Mouse (Mus musculus): ENCODE results near the gene Frmd8.

Frmd8 gene

DNA sequence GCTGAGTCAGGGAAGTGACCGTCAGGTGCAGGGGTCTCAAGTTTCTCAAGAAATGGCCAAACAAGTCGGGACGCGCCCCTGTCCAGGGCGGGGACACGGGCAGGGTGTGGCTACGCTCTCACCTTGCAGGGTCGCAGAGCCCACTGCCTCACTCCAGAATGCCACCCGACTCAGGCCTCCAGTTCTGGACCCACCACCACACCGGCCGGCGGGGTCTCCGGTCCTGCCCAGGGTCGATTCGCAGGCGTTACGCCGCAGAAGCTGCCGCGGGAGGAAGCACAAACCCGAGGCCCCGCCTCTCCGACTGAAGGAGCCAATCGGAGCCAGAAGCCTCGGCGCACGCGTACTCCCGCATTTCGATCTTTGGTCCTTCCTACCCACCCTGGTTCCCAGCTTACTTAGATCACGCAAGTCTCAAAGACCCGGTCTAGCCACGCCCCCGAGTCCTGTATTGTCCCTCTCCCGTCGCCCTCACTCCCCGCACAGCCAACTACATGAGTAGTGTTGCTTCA lies at the start of gene Frmd8:
Gene Frmd8, minus strand, starts transcription at position 306 of the 512 bp plus-strand sequence.
- DNase-seq (ENCODE audit: low spot score): peak; percentile 82

DNA sequence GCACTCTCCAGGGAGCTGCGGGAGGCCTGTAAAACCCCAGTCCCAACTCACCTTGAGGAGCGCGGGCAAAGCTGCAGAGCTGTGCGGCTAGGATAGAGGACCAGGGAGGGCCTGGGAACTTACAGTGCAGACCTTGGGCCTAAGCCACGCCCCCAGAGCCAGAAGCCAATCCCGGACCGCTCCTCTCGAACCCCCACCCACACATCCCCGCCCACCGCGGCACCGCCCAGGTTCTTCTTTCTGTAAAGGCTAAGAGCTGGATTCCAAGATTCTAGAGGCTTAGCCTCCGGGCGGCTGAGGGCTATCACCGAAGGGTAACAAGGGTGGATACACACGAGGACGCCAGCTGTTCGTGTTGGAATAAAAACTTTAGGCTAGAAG lies 49.6 kb upstream of the Frmd8 start, which contains the start of gene Cdc42ep2:
Gene Cdc42ep2, minus strand, starts transcription at position 104 of the 381 bp plus-strand sequence.
- peak; percentile 92 for DNase-seq (ENCODE audit: low spot score)

DNA sequence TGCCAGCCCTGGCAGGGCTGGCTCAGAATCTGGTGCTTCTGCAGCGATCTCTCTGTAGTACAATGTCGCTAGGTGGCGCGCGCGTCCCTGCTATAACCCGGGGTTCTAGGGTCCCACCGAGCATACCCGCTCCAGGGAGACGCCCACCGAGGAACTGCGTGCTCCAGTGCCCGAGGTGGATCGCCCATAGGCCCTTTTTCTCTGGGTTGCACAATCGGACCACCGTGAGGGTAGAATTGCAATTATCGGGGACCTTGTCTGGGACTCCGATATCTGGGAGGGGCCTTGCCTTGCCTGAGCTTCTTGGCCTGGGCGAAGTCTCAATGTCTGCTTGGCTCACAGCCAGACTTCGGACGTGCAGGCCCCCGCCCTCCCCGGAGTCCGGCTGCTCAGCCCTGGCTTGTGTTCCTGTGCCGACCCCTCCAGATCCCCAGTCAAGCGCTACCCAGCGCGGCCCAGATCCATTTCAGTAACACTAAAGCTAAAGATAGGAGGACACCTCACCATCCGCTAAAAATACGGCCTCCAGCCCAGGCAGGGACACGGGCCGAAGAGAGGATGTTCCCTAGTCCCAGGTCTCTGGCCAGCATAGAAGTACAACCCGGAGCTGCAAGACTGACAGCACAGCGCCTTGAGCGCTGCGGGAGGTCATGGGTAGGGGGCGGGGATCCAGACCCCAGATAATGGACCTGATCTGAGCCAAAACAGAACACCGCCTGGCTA lies 49.1 kb upstream of the Frmd8 start:
- DNase-seq (ENCODE audit: low spot score): peak; percentile 88

DNA sequence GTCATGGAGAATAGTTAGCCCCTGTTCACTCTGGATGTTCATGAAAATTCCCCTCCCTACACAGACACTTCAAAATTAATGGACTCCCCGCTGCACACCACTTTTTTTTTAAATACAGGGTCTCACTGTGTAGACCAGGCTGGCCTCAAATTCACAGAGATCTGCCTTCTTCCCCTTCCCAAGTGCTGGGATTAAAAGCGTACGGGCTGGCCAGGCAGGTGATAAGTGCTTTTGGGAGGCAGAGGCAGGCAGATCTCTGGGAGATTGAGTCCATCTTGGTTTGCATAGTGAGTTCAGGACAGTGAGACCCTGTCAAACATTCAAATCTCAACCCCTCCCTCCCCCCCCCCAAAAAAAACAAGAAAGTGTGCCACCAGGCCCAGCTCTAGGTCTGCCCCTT lies 47.9 kb upstream of the Frmd8 start:
- DNase-seq (ENCODE audit: low spot score): no peak

DNA sequence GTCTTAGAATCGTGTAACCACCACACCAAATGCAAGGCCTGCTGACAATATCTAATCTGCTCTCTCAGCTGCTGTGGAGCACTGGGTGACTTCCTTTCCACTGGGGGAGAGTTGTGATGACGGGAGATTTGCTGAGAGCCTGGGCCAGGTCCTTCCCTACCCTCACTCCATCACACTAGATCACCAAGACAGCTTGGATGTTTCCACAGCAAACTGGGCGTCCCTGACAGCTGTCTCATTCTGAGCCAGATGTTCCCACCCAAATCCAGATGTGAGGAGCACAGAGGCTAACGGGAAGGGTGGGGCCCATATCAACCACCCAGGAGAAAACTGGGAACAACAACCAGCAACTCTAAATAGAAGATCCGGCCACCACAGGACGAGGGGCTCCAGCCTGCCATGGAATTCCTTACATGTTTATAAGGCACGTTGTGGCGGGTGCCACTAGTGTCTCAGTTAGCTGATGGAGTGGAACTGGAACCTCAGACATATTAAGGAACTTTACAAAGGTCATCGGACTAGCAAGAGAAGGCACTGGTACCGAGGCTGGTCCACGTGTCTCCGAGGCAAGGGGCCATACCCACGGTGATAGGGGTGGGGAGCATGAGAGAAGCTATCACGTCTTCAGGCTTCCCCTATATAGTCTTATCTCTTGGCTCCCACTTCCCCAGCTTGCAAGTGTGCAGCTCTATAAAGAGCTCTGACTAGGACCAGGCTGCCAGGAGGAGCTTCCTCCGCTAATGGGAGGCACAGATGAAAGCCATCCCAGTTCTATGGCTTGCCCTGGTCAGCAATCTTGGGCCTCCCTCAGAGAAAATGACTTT lies 47.3 kb upstream of the Frmd8 start:
- no peak for DNase-seq (ENCODE audit: low spot score)

DNA sequence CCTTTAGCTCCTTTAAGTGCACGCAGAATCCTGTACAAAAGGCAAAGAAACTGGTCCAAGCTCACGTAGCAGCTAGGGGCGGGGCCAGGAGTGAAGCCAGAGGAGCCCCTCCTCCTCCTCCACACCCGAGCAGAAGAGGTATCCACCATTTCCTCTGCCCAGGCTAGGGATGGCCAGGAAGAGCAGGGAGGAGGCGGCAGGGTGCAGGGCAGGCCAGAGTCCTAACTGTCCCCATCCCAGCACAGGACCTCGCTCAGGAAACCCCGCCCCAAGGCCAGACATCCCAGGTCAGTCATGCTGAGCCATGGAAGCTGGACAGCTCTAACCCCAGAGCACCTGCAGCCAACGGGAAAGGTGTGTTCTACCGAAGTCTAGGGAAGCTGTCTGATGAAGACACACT lies 46.6 kb upstream of the Frmd8 start:
- DNase-seq (ENCODE audit: low spot score): no peak

DNA sequence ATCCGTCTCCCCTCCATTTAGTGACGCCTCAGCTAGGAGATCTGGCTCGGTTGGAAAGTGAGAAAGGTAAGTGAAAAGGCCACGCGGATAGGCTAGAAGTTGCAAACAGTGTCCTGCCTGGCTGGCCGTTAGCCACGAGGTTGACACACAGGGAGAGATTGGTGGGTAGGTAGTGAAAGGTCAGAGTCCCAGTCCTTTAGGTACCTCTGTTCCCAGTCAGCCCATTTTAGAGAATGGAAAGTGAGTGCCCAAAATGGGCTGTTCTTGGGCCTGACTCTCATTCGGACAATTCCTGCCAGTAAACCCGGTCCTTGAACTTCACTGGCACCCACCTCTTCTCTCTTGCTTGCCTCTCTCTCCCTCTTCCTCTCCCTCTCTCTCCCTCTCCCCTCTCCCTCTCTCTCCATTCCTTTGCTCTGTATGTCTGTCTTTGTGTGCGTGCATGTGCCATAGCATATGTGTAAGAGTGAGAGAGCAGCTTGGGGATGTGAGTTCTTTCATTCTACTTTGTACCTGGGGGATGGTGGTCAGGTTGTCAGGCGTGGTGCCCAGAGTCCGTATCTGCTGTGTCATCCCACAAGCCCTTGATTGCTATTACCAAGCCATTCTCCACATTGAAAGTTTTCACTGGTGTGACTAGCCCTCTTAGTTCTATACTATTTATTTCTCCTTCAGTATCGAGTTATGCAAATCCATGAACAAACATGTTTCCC lies 38.1 kb upstream of the Frmd8 start, which contains the start of gene Dpf2:
Gene Dpf2, minus strand, starts transcription at position 4 of the 713 bp plus-strand sequence.
- no peak for DNase-seq (ENCODE audit: low spot score)

DNA sequence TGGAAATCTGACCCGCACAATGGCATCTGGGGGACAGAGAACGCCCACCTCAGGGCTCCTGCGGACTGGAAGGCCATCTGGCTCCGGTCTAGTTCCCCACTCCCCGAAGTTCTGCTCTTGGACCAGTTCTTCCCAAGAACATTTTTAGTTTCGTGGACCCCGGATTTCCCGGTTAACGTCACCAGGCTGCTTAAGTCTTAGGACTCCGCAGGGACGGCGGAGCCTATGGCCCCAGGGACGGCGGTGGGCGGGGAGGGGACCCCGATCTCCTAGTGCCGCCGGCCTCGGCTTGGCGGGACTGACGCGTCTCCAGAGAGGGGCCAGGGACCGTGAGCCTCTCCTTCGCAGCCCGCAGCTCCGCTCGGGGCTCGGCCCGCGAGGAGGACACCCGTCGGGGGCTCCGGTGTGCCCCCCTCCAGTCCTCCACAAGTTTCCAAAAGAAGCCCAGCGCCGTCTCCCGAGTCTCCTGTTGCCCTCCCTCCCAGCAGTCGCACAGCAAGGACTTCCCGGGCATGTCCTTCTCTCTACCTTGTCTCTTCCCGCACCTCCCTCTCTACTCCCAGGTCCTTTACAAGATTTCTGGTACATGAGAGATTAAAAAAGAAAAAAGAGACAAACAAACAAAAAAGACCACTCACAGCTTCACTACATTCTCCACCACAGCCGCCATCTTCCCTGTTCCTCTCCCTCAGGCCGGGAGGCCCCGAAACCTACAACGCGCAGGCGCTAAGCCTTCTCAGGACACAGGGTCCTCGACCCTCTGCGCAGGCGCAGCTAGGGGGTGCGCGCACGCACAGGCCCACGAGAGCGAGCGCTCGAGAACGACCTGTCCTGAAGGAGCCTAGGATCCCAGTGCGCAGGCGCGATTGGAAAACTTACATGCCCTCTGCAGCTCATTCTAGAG lies 37.3 kb upstream of the Frmd8 start:
- DNase-seq (ENCODE audit: low spot score): peak; percentile 98

DNA sequence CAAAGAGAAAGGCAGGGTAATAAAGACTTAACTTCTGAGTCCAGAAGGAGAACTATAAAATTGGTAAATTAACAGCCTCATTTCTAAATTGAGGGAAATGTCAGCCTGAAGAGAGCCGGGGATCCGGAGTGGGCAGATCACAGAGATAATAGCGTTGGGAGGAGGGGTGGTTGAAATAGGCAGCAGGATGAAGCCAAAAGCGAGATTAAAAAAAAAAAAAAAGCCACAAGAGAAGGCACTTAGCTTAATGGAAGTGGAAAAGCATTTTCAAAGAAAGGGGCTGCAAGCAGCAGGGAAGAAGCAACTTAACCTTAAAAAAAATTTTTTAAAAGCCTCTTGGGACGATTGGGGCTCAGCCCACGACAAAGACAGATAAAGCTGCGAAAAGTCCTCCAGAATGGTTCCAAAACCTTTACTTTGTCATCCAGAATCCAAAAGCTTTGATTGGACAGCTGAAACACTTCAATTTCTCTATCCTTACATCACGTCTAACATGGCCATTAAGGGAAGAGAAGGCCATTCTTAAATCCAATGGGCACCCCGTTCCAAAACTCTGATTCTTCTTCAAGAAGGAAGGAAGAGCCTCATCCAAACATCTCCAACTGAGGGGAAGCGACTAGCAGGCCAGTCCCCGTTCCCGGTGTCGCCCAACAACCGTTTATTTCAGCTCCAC lies 36.5 kb upstream of the Frmd8 start:
- DNase-seq (ENCODE audit: low spot score): no peak

DNA sequence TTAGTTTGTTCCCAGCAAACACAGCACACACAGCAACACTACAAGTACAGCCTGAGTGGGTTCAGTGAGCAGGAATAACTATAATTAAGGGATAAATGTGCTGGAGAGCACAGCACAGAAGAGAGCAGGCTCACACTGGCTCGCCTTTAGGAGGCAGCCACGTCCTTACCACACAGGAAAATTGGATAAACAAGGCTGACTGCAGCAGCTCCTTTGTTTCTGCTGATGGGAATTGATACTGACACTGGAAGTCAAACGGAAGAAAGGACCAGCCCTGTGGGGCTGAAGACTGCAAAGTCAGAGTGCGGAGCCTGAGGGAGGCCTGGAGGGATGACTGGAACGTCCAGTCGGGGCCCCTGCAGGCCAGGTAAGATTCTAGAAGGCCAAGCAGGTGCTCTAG lies 35.1 kb upstream of the Frmd8 start:
- no peak for DNase-seq (ENCODE audit: low spot score)

DNA sequence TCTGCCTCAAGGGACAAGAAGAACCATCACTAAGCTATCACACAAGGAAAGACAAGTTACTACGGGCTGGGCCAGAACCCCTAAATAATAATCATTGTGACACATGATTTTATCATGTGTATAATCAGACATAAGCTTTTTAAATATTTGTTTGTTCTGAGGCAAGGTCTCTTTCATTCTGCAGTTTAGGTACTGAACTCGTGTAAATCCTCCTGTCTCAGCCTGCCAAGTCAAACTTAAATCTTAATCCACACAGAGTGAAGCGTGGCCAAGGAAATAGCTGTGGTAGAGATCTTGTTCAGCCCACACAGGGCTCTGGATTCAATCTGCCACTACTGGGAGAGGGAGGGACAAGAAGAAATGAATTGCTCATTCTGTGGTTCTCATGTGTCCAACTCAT lies 32.2 kb upstream of the Frmd8 start:
- DNase-seq (ENCODE audit: low spot score): no peak

DNA sequence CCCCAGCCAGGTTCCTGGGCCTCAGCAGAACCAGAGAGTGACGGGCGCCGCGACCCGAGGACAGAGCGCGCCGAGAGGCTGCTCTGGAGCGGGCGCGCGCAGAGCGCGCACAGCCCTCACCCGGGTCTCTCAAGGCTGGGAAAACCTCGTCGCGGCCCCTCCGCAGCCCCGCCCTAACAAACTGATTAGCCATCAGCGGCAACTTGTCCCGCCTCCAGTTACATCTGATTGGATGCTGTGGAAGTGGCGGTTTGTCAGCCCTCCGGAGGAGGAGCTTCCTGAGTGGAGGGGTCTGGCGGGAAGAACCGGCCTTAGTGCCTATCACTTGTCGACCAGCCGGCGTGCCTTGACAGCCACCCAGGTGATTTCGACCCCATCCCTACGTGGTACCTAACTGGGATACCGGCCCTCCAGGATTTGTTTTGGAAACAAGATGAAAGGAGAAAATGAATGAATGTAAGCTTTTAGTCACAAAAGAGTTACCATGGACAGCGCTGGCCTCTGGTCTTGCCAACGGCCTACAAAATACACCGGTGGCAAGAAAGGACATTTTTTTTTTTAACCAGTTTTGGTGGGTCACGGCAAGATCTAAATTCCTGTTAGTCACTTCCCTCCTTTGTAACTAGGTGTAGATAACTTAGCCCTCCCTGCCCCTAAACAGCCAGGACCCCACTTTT lies 19.1 kb upstream of the Frmd8 start, which contains the start of gene Tigd3:
Gene Tigd3, minus strand, starts transcription at position 148 of the 677 bp plus-strand sequence.
- DNase-seq (ENCODE audit: low spot score): peak; percentile 86

DNA sequence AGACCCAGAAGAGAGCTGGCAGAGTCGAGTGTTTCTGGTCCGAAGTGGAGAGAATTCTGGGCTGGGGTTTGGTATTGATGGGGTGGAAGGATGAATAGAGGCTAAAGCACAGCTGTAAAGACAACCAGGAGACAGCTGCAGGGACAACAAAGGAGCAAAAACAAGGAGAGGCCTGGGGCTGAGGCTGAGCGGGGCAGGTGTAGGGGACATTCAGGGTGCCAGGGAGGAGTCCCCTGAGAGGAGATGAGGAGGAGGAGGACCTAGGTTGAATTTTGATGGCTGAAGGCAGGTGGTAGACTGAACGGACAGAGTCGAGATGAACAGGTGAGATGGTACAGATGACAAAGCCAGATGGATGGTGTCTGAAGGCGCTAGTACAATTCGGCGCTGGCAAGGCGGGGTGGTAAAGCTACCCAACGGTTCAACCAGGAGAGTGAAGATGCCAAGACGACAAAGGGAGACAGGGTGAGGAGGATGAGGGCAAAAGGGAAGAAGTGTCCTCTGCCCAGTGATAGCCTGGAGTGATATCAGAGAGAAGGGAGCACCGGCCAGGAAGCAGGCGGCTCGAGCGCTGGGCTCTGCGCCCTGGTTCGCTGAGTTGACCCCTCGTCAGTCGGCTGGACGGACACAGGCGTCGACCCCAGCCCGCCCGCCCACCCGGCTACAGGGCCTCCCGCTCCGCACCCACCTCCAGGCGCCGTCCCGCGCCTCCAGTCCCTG lies 18.4 kb upstream of the Frmd8 start:
- no peak for DNase-seq (ENCODE audit: low spot score)

DNA sequence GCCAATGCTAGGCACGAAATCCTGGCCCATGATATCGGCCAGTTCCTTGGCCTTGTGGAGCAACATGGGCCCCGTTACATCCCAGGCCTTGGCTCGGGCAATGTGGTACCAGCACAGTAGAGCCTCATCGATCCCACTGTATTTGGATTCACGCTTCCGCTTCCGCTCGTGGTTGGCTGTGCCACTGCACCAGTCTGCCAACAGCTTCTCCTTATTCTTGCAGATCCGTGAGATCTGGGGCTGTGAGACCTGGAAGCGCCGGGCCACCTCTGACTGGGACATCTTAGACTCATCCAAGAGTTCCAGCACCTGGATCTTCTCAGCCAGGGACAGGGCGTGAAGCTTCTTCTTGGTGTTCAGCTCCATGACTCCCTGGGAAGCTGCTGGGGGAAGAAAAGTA lies 17.7 kb upstream of the Frmd8 start:
- DNase-seq (ENCODE audit: low spot score): no peak

DNA sequence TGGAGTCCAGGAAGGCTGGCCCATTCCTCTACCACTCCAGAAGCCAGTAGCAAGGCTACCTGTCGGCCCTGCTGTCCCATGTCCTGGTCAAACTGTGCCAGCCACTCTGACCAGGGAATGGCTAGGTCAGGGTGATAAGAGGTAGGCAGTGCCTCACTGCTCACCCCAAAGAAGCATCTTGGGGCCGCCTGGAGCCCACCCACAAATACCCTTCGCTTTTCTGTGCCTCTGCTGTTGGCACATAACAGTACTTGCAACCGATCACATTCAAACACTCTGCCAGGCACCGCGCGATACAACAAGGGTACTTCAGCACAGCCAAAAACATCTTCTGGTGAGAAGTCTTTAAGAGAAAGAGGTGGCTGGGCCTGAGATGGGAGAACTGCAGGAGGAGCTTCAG lies 17.2 kb upstream of the Frmd8 start:
- DNase-seq (ENCODE audit: low spot score): no peak

DNA sequence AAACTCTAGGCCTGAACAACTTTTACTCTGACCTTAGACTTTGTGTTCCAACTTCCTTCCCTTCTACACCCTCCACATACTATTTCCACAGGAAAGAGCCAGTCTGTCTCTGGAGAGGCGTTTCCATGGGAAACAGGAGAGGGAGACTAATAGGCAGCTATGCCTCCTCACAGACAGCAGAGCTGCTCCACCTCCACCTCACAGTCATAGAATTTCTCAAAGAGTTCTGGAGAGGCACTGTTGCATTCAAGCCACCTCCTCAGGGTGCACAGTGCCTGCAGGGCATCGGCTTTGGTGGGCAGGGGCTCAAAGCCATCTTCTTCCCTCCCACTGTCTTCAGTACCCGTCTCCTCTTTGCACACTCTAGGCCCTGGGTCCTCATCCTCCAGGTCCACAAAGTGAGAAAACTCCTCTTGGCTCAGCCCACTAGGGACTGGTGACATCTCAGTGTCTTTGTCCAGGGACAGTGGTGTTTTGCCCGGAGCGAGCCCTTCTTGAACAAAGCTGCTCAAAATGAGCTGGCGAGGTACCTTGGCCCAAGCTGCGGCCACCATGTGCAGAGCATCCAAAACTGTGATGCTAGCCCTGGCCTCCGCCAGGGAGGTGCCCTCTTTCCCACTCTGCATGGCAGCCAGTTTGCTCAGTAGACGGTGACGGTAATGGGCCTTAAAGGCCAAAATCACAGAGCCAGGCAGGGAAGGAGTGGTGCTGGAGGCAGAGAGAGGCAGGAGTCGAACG lies 16.6 kb upstream of the Frmd8 start:
- DNase-seq (ENCODE audit: low spot score): no peak

DNA sequence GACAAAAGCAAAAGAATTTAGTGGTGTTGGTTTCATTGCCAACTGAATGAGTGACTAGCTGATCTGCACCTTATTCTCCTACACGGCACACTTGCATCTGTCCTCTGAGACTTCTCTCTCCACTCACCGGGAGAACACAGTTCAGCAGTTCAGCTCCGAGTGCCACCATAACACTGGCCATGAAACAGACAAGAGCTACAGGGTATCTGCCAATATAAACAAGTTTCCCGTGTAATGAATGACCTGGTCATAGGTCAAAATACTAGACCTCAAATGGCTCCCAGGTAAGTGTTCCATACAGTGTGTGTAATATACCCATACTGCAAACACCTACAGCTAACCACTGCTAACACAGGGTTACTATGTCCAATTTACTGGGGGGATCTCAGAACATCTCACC lies 14.1 kb upstream of the Frmd8 start:
- no peak for DNase-seq (ENCODE audit: low spot score)

DNA sequence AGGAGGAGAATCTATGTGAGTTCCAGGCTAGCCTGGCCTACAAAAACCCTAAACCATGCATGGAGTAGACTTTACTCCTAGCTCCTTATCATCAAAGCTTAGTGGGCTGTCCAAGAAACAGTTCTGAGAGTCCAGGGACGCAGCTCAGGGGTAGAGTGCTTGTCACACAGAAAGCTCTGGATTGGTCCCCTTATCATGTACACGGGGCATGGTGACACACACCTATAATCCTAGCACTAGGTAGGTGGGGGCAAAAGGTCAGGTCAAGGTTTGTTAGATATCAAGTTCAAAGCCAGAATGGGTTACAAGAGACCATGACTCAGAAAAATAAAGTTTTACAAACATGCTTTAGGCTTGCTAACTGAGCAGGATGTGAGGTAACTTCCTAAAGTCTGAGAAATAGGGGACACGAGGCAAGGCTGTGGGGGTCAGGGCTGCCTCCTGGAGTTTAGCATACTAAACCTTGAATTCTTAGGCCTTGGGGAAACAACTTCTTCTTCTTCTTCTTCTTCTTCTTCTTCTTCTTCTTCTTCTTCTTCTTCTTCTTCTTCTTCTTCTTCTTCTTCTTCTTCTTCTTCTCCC lies 12.3 kb upstream of the Frmd8 start:
- DNase-seq (ENCODE audit: low spot score): no peak

All from ovary, postnatal 14 days (tissue).